Mouse (Mus musculus) heart, embryonic 12.5 days (tissue): ENCODE data around the gene Clp1. TPM values are rescaled to one million over a fixed set of nuclear protein-coding genes. Genes with fewer than 3 reads are reported as not detected.
A peak's percentile ranks its signal among the peaks of the same experiment; 100 is the strongest.

ENCODE experiments used
- ATAC-seq: fragments of 200-750 bp; cut with Nextera tagmentation; 2 replicates; pipeline ENCODE4 v1.8.0; 2017; ENCODE audit warnings: moderate TSS enrichment, moderate library complexity; ENCODE audit not compliant: insufficient number of reproducible peaks, low FRiP score
- H3K27ac ChIP-seq: fragments of 300-500 bp; sonication (generic); 2 replicates; pipeline ENCODE4 v1.5.1; 2016; ENCODE audit warnings: mild to moderate bottlenecking, moderate library complexity; ENCODE audit not compliant: poor library complexity, severe bottlenecking
- H3K27me3 ChIP-seq: fragments of 300-500 bp; sonication (generic); replicated peaks from 2 replicates; pipeline ENCODE4 v1.6.1; 2016; ENCODE audit warnings: mild to moderate bottlenecking, moderate library complexity
- H3K36me3 ChIP-seq: fragments of 300-500 bp; sonication (generic); 2 replicates; pipeline ENCODE4 v1.6.1; 2016; ENCODE audit warnings: mild to moderate bottlenecking, moderate library complexity
- H3K4me1 ChIP-seq: fragments of 300-500 bp; sonication (generic); replicated peaks from 2 replicates; pipeline ENCODE4 v1.6.1; 2016; ENCODE audit warnings: mild to moderate bottlenecking
- H3K4me2 ChIP-seq: fragments of 300-500 bp; sonication (generic); 2 replicates; pipeline ENCODE4 v1.6.1; 2016; ENCODE audit warnings: mild to moderate bottlenecking, moderate library complexity
- H3K4me3 ChIP-seq: fragments of 300-500 bp; sonication (generic); 2 replicates; pipeline ENCODE4 v1.5.1; 2016; ENCODE audit warnings: mild to moderate bottlenecking
- H3K9ac ChIP-seq: fragments of 300-500 bp; sonication (generic); 2 replicates; pipeline ENCODE4 v1.6.1; 2016; ENCODE audit warnings: mild to moderate bottlenecking, moderate library complexity
- H3K9me3 ChIP-seq: fragments of 300-500 bp; sonication (generic); replicated peaks from 2 replicates; pipeline ENCODE4 v1.6.1; 2016; ENCODE audit warnings: mild to moderate bottlenecking, moderate library complexity
- WGBS: fragments of 180-500 bp; shearing (Covaris S2); methylation state at CpG from one replicate; pipeline ENCODE4 v1.1.7; 2016; 5-methylcytosine and 5-hydroxymethylcytosine counted together
- polyA plus RNA-seq: library from polyadenylated mRNA; unstranded; fragments of >200 nt; fragmentation: Nextera tagmentation; extraction: Ambion mirVana; gene quantifications from 2 replicates; pipeline ENCODE4 v1.2.1, GENCODE M21; 2016

Clp1 gene
- polyA plus RNA-seq, 1 experiment from 2014 or later: 23.6 TPM

DNA sequence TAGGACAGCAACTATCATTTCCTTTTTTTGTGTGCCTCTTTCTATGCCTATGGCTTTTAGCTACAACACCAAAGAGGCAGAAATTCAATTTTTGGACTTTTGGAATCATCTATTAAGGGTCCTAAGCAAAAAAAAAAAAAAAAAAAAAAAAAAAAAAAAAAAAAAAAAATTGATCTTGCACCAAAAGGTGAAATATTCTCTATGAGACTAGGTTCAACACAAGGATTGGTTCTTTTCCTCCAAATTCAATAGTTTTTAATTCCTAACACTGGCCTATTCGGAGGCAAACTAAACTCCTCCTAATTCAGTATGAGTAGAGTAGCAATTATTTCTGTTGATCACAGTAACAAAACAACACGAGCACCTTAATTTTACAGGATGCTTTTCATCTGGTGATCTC is 15.3 kb downstream of the Clp1 start:
- Histone ChIP-seq H3K27ac (no peak overlapping the region), H3K4me1 (peaks cover 15% of the 10 kb centered on the region), H3K9ac (no peak overlapping the region), H3K4me2 (no peak overlapping the region), H3K27me3 (no peaks in the 10 kb centered on the region), H3K4me3 (no peak overlapping the region), H3K36me3 (peaks cover 37% of the 10 kb centered on the region), H3K9me3 (no peaks in the 10 kb centered on the region)
- WGBS: 87% methylated on average over 2 of the region's 2 CpGs
- ATAC-seq: no peak

DNA sequence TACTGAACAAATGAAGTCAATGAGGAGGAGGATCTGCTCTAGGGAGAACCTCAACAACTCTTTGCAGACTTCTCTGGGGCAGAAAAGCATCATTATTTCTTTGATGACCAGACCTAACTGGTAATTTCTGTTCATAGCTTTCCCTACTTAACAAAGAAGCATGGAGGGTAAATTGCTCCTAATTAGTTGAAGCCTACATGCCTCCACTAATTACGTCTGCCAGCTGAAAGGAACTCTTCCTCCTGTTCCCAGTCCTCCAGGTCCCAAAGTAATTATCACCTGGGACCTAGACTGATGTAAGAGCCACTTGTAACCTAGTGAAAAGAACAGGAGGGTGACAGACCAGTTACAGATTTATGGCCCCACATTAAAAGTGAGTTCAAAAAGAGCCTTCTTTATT is 19.6 kb downstream of the Clp1 start:
- WGBS: 65% methylated on average over 1 of the region's 1 CpGs
- H3K9me3 ChIP-seq: no peaks in the 10 kb centered on the region
- no peak overlapping the region for H3K4me2 ChIP-seq
- no peaks in the 10 kb centered on the region for H3K27me3 ChIP-seq
- H3K4me3 ChIP-seq: no peak overlapping the region
- no peak for ATAC-seq
- peaks cover 50% of the 10 kb centered on the region for H3K36me3 ChIP-seq
- H3K9ac ChIP-seq: no peak overlapping the region
- H3K27ac ChIP-seq: no peak overlapping the region
- H3K4me1 ChIP-seq: peaks cover 7% of the 10 kb centered on the region

DNA sequence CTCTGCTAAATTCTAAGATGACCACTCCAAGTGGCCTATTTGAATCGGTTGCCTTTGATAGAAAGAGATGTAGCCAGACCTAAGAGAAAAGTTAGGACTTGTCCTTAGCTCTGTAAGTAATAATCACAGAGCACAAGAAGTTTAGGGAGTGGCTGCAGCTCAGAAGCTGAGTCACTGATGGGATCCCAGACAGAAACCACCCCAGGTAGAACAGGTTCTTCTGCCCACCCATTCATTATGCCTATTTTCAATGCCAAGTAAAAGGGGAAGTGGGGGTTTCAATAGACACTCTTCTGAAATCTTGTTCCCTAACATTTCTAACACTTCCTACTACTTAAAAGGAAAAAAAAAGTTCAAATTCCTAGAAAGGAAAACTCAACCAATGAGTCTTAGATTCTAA is 21.9 kb downstream of the Clp1 start:
- H3K36me3 ChIP-seq: peaks cover 49% of the 10 kb centered on the region
- ATAC-seq: no peak
- WGBS: 84% methylated on average over 1 of the region's 1 CpGs

DNA sequence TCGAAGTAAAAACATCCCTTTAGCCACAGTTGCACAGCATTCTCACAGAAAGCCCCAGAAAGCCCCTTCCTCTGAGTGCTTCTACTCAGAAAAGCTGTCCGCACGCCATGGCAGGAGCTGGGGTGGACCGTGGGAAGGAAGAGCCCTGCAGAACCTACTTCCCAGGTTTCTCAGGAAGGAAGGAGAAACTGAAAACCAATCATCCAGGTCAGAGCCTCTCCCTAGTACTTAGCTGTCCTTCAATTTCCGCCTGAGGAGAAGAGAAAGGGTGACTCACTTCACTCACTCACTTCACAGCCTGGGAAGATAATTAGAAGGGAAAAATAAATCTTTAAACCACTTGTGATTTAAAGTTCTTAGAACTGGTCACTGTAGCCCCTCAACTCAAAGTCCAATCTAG is 22.8 kb downstream of the Clp1 start:
- Histone ChIP-seq H3K4me3 (no peak overlapping the region), H3K27me3 (no peaks in the 10 kb centered on the region), H3K36me3 (peaks cover 44% of the 10 kb centered on the region), H3K4me1 (0 out of 2 replicates have a peak, but pooled peaks cover 3% of the 10 kb centered on the region), H3K9ac (no peak overlapping the region), H3K4me2 (no peak overlapping the region), H3K27ac (no peak overlapping the region), H3K9me3 (no peaks in the 10 kb centered on the region)
- ATAC-seq: no peak
- 74% methylated on average over 5 of the region's 5 CpGs for WGBS

More for the DNA sequence above, 21.9 kb downstream of the Clp1 start:
- 0 out of 2 replicates have a peak, but pooled peaks cover 3% of the 10 kb centered on the region for H3K4me1 ChIP-seq
- H3K9ac ChIP-seq: no peak overlapping the region
- H3K9me3 ChIP-seq: no peaks in the 10 kb centered on the region
- H3K27me3 ChIP-seq: no peaks in the 10 kb centered on the region
- H3K27ac ChIP-seq: no peak overlapping the region
- H3K4me3 ChIP-seq: no peak overlapping the region
- H3K4me2 ChIP-seq: no peak overlapping the region

DNA sequence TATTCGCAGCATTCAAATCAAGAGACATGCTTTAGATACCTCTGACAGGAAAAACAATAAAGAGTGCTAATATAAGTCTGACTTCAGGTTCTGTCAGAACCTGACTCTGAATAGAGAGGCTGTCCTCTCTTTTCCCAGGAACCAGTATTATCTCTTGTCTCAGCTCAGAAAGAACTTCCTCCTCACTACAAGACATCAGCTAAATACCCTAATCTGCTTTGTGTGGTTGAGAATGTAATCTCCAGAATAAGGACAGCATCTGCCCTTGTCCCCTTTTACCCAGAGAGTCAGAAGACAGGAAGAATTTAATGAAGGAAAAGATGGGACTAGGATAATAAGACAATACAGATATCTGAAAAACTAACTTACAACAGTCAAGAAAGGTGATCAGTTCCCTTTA is 23.7 kb downstream of the Clp1 start:
- WGBS: 64% methylated on average over 1 of the region's 1 CpGs
- Histone ChIP-seq H3K4me2 (no peak overlapping the region), H3K9me3 (no peaks in the 10 kb centered on the region), H3K9ac (no peak overlapping the region), H3K4me3 (no peak overlapping the region), H3K27me3 (no peaks in the 10 kb centered on the region), H3K36me3 (peaks cover 41% of the 10 kb centered on the region), H3K27ac (no peak overlapping the region), H3K4me1 (0 out of 2 replicates have a peak, but pooled peaks cover 3% of the 10 kb centered on the region)
- ATAC-seq: no peak

GRCm38 (mm10) chr2:84695007-84695695 is 32.0 kb downstream of the Clp1 start:
- no peak overlapping the region for H3K4me3 ChIP-seq
- H3K27ac ChIP-seq: no peak overlapping the region
- no peak overlapping the region for H3K9ac ChIP-seq
- no peaks in the 10 kb centered on the region for H3K27me3 ChIP-seq
- 92% methylated on average over 5 of the region's 5 CpGs for WGBS
- H3K4me2 ChIP-seq: no peak overlapping the region
- ATAC-seq: no peak
- peaks cover 67% of the 10 kb centered on the region for H3K36me3 ChIP-seq
- H3K9me3 ChIP-seq: no peaks in the 10 kb centered on the region
- no peaks in the 10 kb centered on the region for H3K4me1 ChIP-seq

DNA sequence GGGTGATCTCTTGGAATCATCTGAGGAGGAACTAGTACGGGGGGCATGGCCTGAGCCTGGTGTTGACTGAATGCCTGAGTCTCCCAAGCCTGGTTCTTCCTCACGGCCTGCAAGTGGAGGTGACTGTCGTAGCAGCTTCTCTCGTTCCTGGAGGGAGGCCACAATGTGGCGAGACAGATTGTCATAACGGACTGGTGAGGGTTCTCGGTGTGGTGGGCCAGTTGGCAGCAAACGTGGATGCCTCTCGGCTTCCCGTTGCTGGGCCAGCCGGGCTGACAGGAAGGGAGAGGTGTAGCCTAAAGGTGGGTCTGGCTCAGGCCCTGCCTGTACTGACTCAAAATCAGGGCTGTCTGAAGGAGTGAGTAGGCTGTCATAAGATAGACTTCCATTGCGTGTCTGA is 37.1 kb downstream of the Clp1 start:
- Histone ChIP-seq H3K4me2 (no peak overlapping the region), H3K4me1 (no peaks in the 10 kb centered on the region), H3K27ac (no peak overlapping the region), H3K36me3 (peaks cover 88% of the 10 kb centered on the region), H3K4me3 (no peak overlapping the region), H3K9ac (no peak overlapping the region), H3K27me3 (no peaks in the 10 kb centered on the region), H3K9me3 (no peaks in the 10 kb centered on the region)
- WGBS: 87% methylated on average over 12 of the region's 12 CpGs
- no peak for ATAC-seq

DNA sequence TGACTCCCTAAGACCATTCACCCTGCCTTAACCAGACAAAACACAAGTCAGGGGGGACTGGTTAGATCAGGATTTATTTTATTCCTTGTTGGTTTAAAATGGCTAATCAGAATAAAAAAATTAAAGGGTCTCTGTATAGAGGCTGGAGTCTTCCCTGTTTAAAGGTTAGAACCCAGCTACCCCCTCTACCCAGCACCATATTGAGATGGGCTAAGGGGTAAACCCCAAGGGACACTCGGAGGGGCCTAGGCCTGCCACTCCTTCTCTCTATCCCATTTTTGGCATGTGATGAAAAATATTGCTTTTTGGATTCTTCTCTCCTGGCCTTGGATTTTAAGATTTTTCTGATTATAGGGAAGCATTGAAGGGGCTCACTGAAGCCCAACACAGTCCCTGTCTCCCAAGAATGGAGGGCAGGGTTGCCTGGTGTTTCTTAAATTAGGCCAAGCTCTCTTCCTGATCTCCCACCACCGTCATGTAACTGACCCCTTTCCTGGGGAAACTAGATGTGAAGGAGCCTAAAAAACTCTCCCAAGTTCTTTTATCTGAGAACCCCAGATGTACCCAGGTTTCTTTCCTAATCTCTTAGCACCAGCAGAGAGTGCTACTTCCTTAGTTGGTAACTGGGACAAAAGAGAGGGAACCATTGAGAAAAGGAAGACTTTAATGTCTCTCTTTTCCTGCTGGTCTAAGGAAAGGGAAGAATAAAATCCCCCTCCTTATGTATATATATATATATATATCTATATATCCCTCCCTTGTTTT is 38.9 kb downstream of the Clp1 start:
- Histone ChIP-seq H3K9me3 (no peaks in the 10 kb centered on the region), H3K9ac (no peak overlapping the region), H3K27ac (no peak overlapping the region), H3K4me3 (no peak overlapping the region), H3K36me3 (peaks cover 84% of the 10 kb centered on the region), H3K4me1 (no peaks in the 10 kb centered on the region), H3K27me3 (no peaks in the 10 kb centered on the region), H3K4me2 (no peak overlapping the region)
- WGBS: 59% methylated on average over 2 of the region's 2 CpGs
- no peak for ATAC-seq

DNA sequence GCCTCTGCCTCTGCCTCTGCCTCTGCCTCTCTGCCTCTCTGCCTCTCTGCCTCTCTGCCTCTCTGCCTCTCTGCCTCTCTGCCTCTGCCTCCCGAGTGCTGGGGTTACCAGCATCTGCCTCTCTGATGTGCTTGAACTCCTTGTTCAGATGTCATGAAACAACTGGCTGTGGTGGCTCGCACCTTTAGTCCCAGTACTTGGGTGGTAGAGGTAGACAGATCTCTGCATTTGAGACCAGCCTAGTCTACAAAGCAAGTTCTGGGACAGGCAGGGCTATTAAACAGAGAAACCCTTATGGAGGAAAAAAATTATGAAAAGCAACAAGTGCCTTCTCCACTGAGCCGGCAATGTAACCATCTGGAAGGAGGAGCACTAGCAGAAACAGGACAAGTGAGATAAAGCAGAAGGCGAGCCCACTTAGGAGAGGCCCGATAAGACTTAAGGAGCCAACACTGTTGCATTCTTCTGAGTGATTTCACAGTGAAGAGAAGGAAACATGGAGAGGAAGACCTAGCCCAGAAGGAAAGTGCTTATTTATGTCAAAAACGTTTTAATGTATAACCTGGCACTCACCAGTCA is 44.5 kb downstream of the Clp1 start:
- Histone ChIP-seq H3K9ac (peak overlapping the region; percentile 40; the same call in 1 of the 2 replicates), H3K4me2 (peak overlapping the region; percentile 27), H3K27me3 (no peaks in the 10 kb centered on the region), H3K4me3 (no peak overlapping the region), H3K36me3 (peaks cover 42% of the 10 kb centered on the region), H3K9me3 (no peaks in the 10 kb centered on the region), H3K27ac (peak overlapping the region; percentile 51), H3K4me1 (peaks cover 13% of the 10 kb centered on the region)
- ATAC-seq: no peak
- WGBS: 26% methylated on average over 6 of the region's 6 CpGs

- peak within 1 kb of the TSS; percentile 84 for H3K4me3 ChIP-seq
- H3K9me3 ChIP-seq: no peaks in the 10 kb centered on the region
- H3K27ac ChIP-seq: peak within 1 kb of the TSS; percentile 61
- peak within 1 kb of the TSS; percentile 81 for H3K4me2 ChIP-seq
- H3K36me3 ChIP-seq: peaks cover 33% of the 10 kb centered on the region
- H3K9ac ChIP-seq: peak within 1 kb of the TSS; percentile 92
- 14% methylated on average over 8 of the region's 8 CpGs for WGBS
- no peak for ATAC-seq
- H3K27me3 ChIP-seq: no peaks in the 10 kb centered on the region
- peaks cover 24% of the 10 kb centered on the region for H3K4me1 ChIP-seq
Observed at GRCm38 (mm10) chr2:84679016-84679415, 48.1 kb downstream of the Clp1 start, which contains the start of gene Tmx2. Tmx2 (minus strand) TSS chr2:84679140.
